8 mouse cellular contexts compared by ENCODE assay signal in the genomic region with DNA sequence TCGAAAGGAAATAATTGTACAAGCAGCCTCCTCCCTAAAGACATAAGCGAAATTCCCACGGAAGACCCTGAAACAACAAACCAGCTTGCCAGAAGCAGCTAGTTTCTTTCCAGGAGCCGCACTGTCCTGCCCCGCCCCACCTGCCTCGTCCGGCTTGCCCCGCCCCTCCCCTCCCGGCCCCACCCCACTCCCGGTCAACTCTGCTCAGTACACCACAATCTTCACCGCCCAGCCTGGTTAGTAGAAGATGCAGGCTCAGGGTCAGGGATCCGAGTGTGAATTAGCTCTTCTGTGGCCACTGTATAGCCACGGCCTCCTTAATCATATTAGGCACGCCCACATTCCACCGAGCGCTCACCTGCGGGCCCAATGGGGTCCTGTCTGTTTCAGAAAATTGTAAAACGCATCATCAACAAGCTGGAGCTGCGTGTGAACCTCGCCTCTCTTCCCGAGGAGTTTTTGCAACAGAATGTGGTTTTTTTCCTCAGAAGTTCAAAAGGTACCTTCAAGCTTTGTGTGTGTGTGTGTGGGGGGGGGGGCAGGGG. TPM values are rescaled to one million over a fixed set of nuclear protein-coding genes. Genes with fewer than 3 reads are reported as not detected.
DNase-seq lines count a peak whose midpoint lies in the region; ATAC-seq lines count a peak whose summit lies in the region.

No protein-coding gene starts in this region.

- peaks cover 11% of the 10 kb centered on the region for H3K4me1 ChIP-seq in heart, embryonic 13.5 days
- peaks cover 6% of the 10 kb centered on the region; the same call in 1 of the 2 replicates for H3K4me1 ChIP-seq in embryonic facial prominence, embryonic 12.5 days
- peaks cover 10% of the 10 kb centered on the region; the same call in 1 of the 2 replicates for H3K4me1 ChIP-seq in kidney, embryonic 15.5 days
- H3K4me1 ChIP-seq in midbrain, embryonic 15.5 days: 0 out of 2 replicates have a peak, but pooled peaks cover 5% of the 10 kb centered on the region

- ATAC-seq in heart, embryonic 13.5 days (ENCODE audit: extremely low read depth, insufficient number of reproducible peaks, low FRiP score, low TSS enrichment): no peak
- no peak for ATAC-seq in embryonic facial prominence, embryonic 12.5 days (ENCODE audit: insufficient number of reproducible peaks, insufficient read depth, low FRiP score, low TSS enrichment)
- peak; percentile 69 for ATAC-seq in kidney, embryonic 15.5 days (replicated peaks; ENCODE audit: low FRiP score)
- ATAC-seq in midbrain, embryonic 15.5 days (replicated peaks): no peak
- ATAC-seq in frontal cortex, adult (ENCODE audit: low TSS enrichment): no peak

- H3K9me3 ChIP-seq in heart, embryonic 13.5 days: no peaks in the 10 kb centered on the region
- H3K9me3 ChIP-seq in embryonic facial prominence, embryonic 12.5 days: no peaks in the 10 kb centered on the region
- no peaks in the 10 kb centered on the region for H3K9me3 ChIP-seq in kidney, embryonic 15.5 days (replicated peaks)
- H3K9me3 ChIP-seq in midbrain, embryonic 15.5 days: no peaks in the 10 kb centered on the region

- no peak for DNase-seq in heart, postnatal 4 days
- DNase-seq in right cerebral cortex, postnatal 4 days: no peak
- no peak for DNase-seq in gastrocnemius, postnatal 10 days

- no peak overlapping the region for H3K27ac ChIP-seq in heart, embryonic 13.5 days (replicated peaks)
- no peak overlapping the region for H3K27ac ChIP-seq in embryonic facial prominence, embryonic 12.5 days
- no peak overlapping the region for H3K27ac ChIP-seq in kidney, embryonic 15.5 days
- H3K27ac ChIP-seq in midbrain, embryonic 15.5 days: no peak overlapping the region

- peak overlapping the region; percentile 65 for H3K4me2 ChIP-seq in heart, embryonic 13.5 days
- H3K4me2 ChIP-seq in embryonic facial prominence, embryonic 12.5 days (replicated peaks): peak overlapping the region; percentile 44
- H3K4me2 ChIP-seq in kidney, embryonic 15.5 days: peak overlapping the region; percentile 63
- peak overlapping the region; percentile 34 for H3K4me2 ChIP-seq in midbrain, embryonic 15.5 days

- no peak overlapping the region for H3K9ac ChIP-seq in heart, embryonic 13.5 days
- H3K9ac ChIP-seq in embryonic facial prominence, embryonic 12.5 days: no peak overlapping the region
- H3K9ac ChIP-seq in kidney, embryonic 15.5 days: 0 out of 2 replicates have a peak overlapping the region, but pooled peaks have one; percentile 17
- H3K9ac ChIP-seq in midbrain, embryonic 15.5 days: no peak overlapping the region

- peak overlapping the region; percentile 40 for H3K4me3 ChIP-seq in heart, embryonic 13.5 days
- H3K4me3 ChIP-seq in embryonic facial prominence, embryonic 12.5 days: peak overlapping the region; percentile 27
- peak overlapping the region; percentile 40 for H3K4me3 ChIP-seq in kidney, embryonic 15.5 days (replicated peaks)
- 0 out of 2 replicates have a peak overlapping the region, but pooled peaks have one; percentile 5 for H3K4me3 ChIP-seq in midbrain, embryonic 15.5 days

- 14% methylated on average over 21 of the region's 21 CpGs for WGBS in heart, embryonic 13.5 days
- WGBS in embryonic facial prominence, embryonic 12.5 days: 13% methylated on average over 21 of the region's 21 CpGs
- WGBS in kidney, embryonic 15.5 days: 8% methylated on average over 21 of the region's 21 CpGs
- 20% methylated on average over 21 of the region's 21 CpGs for WGBS in midbrain, embryonic 15.5 days

- no peaks in the 10 kb centered on the region for H3K36me3 ChIP-seq in heart, embryonic 13.5 days
- no peaks in the 10 kb centered on the region for H3K36me3 ChIP-seq in embryonic facial prominence, embryonic 12.5 days
- H3K36me3 ChIP-seq in kidney, embryonic 15.5 days: no peaks in the 10 kb centered on the region
- H3K36me3 ChIP-seq in midbrain, embryonic 15.5 days (replicated peaks): no peaks in the 10 kb centered on the region

- H3K27me3 ChIP-seq in heart, embryonic 13.5 days (replicated peaks): peaks cover 12% of the 10 kb centered on the region
- peaks cover 5% of the 10 kb centered on the region; the same call in 1 of the 2 replicates for H3K27me3 ChIP-seq in embryonic facial prominence, embryonic 12.5 days
- H3K27me3 ChIP-seq in kidney, embryonic 15.5 days: peaks cover 3% of the 10 kb centered on the region; the same call in 1 of the 2 replicates
- no peaks in the 10 kb centered on the region for H3K27me3 ChIP-seq in midbrain, embryonic 15.5 days (replicated peaks)

RNA-seq across cellular contexts. Expression of a gene that starts 4.8 kb away (rescaled TPM):
- polyA plus RNA-seq in heart, embryonic 13.5 days (2015; fragmentation: Nextera tagmentation; extraction: Ambion mirVana): 0.03 TPM in 1 of 2 replicates, not detected in the other
- under 1 TPM in 1 of 2 experiments, not detected in 1; 0.02 TPM for total RNA-seq in heart, postnatal 4 days (2021)
- polyA plus RNA-seq in embryonic facial prominence, embryonic 12.5 days (2016; fragmentation: Nextera tagmentation; extraction: Ambion mirVana): 0.08 and 0.11 TPM in 2 replicates
- polyA plus RNA-seq in kidney, embryonic 15.5 days (2015; fragmentation: Nextera tagmentation; extraction: Ambion mirVana): 0.10 and 0.27 TPM in 2 replicates
- polyA plus RNA-seq in midbrain, embryonic 15.5 days (2015; fragmentation: Nextera tagmentation; extraction: Ambion mirVana): 0.12 and 0.13 TPM in 2 replicates
- under 1 TPM; 0.07 to 0.19 TPM for total RNA-seq in gastrocnemius, postnatal 10 days (2021)
